Mouse (Mus musculus) stomach, postnatal 0 days (tissue): ENCODE data around the gene Palld.

Source experiments
- CTCF ChIP-seq: IDR thresholded peaks from 2 replicates; pipeline ENCODE4 v1.5.1; 2016; ENCODE audit warnings: antibody characterized with exemption, low read depth, mild to moderate bottlenecking, moderate library complexity
- EP300 ChIP-seq: optimal IDR thresholded peaks from 2 replicates; pipeline ENCODE3; 2016; ENCODE audit warnings: antibody characterized with exemption

DNA sequence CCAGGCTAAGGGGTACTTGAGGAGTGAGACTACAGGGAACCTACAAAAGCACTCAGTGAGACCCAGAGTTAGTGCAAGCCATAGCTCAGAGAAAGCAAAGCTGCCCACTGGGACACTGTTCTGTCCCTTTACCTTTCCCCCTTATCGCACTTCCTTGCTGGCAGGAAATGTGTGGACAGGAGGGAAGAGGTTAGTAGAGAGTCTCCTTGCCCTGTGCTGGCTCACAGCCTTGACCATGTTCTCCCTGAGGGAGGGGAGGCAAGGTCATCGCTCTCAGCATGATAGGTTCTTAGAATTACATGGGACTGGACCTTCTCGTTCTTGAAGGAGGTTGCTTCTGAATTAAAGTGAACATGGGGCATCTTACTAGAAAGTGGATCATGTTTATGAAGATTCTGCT lies 69.3 kb downstream of the Palld start:
- TF ChIP-seq CTCF (no peak), EP300 (no peak)
